Mouse (Mus musculus): Measurements from ENCODE around the gene Atp7a.

- TF ChIP-seq CTCF (IDR thresholded peaks at IDR 0.05; ENCODE audit: low read depth, low read length), result no peak
- no peak for TF ChIP-seq POLR2A (IDR thresholded peaks at IDR 0.05; ENCODE audit: insufficient read depth, low read length)
- no peak for TF ChIP-seq EP300 (IDR thresholded peaks at IDR 0.05; ENCODE audit: insufficient read depth, low read depth, low read length)
Measured at GRCm38 (mm10) chrX:106045928-106046327, 18.9 kb downstream of the Atp7a start.
